Mouse (Mus musculus) small intestine, adult 2 months (tissue): ENCODE results near the gene Ruvbl2.

Experiments used
- CTCF ChIP-seq: fragments of 200-500 bp; IDR thresholded peaks from 2 replicates; pipeline ENCODE4 v1.5.1; 2012; ENCODE audit warnings: low read depth, mild to moderate bottlenecking, control low read depth, inconsistent platforms, low read length, moderate library complexity, mixed read lengths; ENCODE audit not compliant: insufficient replicate concordance, insufficient read length; ENCODE audit errors: extremely low read depth
- POLR2A ChIP-seq: fragments of 200-500 bp; IDR thresholded peaks from 2 replicates; pipeline ENCODE4 v1.6.1; 2012; ENCODE audit warnings: low read depth, mild to moderate bottlenecking, control low read depth, inconsistent platforms, low read length, moderate library complexity

DNA sequence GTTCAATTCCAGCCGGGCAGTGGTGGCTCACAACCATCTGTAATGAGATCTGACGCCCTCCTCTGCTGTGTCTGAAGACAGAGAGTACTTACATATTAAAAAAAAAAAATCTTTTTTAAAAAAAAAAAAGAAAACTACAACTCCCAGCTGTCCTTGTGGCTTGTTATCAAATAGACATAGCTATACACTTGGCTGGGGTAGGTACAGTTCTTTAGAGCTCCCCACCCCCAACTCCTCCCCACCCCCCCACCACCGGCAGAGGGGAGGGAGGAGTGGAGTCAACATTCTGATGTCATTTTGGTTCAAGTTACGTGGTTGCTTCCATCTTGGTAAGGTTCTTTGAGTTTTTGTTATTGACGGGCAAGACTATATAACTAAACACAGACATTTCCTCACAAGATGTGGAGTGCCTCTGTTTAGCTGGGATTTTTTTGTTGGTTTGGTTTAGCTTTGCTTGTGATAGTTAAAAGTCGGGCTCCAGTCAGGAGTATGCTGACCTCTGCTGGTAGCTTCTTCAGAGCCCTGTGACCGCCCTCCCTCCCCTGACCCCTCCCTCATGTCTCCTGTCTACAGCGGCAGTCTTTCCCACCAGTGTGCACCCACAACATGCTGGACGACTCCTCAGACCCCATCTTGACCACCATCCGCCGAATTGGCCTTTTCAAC is 9.6 kb upstream of the Ruvbl2 start:
- no peak for TF ChIP-seq POLR2A
- TF ChIP-seq CTCF = peak; percentile 36; the same call in 1 of the 2 replicates
